Mouse (Mus musculus) limb, embryonic 14.5 days (tissue): Measurements from ENCODE around the gene Adamts14. TPM values are rescaled to one million over a fixed set of nuclear protein-coding genes. Genes with fewer than 3 reads are reported as not detected.

Source experiments
- ATAC-seq: fragments of 200-750 bp; cut with Nextera tagmentation; 2 replicates; pipeline ENCODE4 v1.8.0; 2017; ENCODE audit warnings: low read depth, moderate number of reproducible peaks, moderate TSS enrichment; ENCODE audit not compliant: low FRiP score
- DNase-seq: peaks from one replicate; pipeline ENCODE4 v3.0.0-alpha.2; 2015; ENCODE audit warnings: low spot score
- H3K27ac ChIP-seq: fragments of 300-500 bp; sonication (generic); replicated peaks from 2 replicates; pipeline ENCODE4 v1.5.1; 2014; ENCODE audit warnings: low read depth, mild to moderate bottlenecking, low read length, moderate library complexity, mixed read lengths
- H3K27me3 ChIP-seq: fragments of 300-500 bp; sonication (generic); 2 replicates; pipeline ENCODE4 v1.6.1; 2014; ENCODE audit warnings: low read length, mixed read lengths; ENCODE audit not compliant: control insufficient read depth, insufficient read depth
- H3K36me3 ChIP-seq: fragments of 300-500 bp; sonication (generic); 2 replicates; pipeline ENCODE4 v1.6.1; 2014; ENCODE audit warnings: mild to moderate bottlenecking, low read length, moderate library complexity, mixed read lengths; ENCODE audit not compliant: control insufficient read depth, insufficient read depth
- H3K4me1 ChIP-seq: fragments of 300-500 bp; sonication (generic); 2 replicates; pipeline ENCODE4 v1.6.1; 2014; ENCODE audit warnings: antibody characterized with exemption, low read length, mixed read lengths; ENCODE audit not compliant: control insufficient read depth, insufficient read depth
- H3K4me2 ChIP-seq: fragments of 300-500 bp; sonication (generic); replicated peaks from 2 replicates; pipeline ENCODE4 v1.6.1; 2014; ENCODE audit warnings: low read depth, mild to moderate bottlenecking, low read length, moderate library complexity; ENCODE audit not compliant: severe bottlenecking
- H3K4me3 ChIP-seq: fragments of 300-500 bp; sonication (generic); replicated peaks from 2 replicates; pipeline ENCODE4 v1.5.1; 2014; ENCODE audit warnings: low read length
- H3K9ac ChIP-seq: fragments of 300-500 bp; sonication (generic); 2 replicates; pipeline ENCODE4 v1.6.1; 2014; ENCODE audit warnings: mild to moderate bottlenecking, low read depth, low read length, moderate library complexity; ENCODE audit not compliant: severe bottlenecking
- H3K9me3 ChIP-seq: fragments of 300-500 bp; sonication (generic); 2 replicates; pipeline ENCODE4 v1.6.1; 2016; ENCODE audit warnings: low read length; ENCODE audit not compliant: control insufficient read depth
- POLR2A ChIP-seq: fragments of 200-500 bp; IDR thresholded peaks from 2 replicates; pipeline ENCODE4 v1.8.0; 2012; ENCODE audit warnings: inconsistent platforms, mild to moderate bottlenecking, moderate library complexity, borderline replicate concordance; ENCODE audit not compliant: insufficient read depth, insufficient read length; ENCODE audit errors: extremely low read depth
- WGBS: fragments of 180-500 bp; shearing (Covaris S2); extraction: QIAGEN DNeasy Blood & Tissue Kit; methylation state at CpG from one replicate; pipeline ENCODE4 v1.1.7; 2014; 5-methylcytosine and 5-hydroxymethylcytosine counted together
- polyA plus RNA-seq, 2 experiments: library from polyadenylated mRNA; depleted of rRNA in 1 of 2; stranded (reverse) in 1 of 2; unstranded in 1 of 2; fragments of >200 nt; fragmentation: Nextera tagmentation in 1 of 2; extraction: Ambion mirVana in 1 of 2; gene quantifications; 2 replicates each; pipeline versions ENCODE4 v1.2.1 to v1.2.3; 2012 to 2014

Gene Adamts14
- polyA plus RNA-seq, 2 experiments = 5.1 to 11.1 TPM

- Histone ChIP-seq H3K36me3 (no peaks in the 10 kb centered on the region), H3K9ac (no peak overlapping the region), H3K27me3 (no peaks in the 10 kb centered on the region), H3K27ac (no peak overlapping the region), H3K9me3 (no peaks in the 10 kb centered on the region), H3K4me1 (no peaks in the 10 kb centered on the region), H3K4me2 (no peak overlapping the region), H3K4me3 (no peak overlapping the region)
- TF ChIP-seq POLR2A = no peak
- ATAC-seq (no peak), DNase-seq (no peak)
Observed at GRCm38 (mm10) chr10:61152131-61152530, 121.1 kb downstream of the Adamts14 start.

GRCm38 (mm10) chr10:61150616-61151015 is 122.6 kb downstream of the Adamts14 start:
- peaks cover 1% of the 10 kb centered on the region; the same call in 1 of the 2 replicates for H3K4me1 ChIP-seq
- TF ChIP-seq POLR2A = no peak
- H3K4me2 ChIP-seq = no peak overlapping the region
- H3K9me3 ChIP-seq = no peaks in the 10 kb centered on the region
- ATAC-seq (no peak), DNase-seq (peak; percentile 83)
- 0 out of 2 replicates have a peak overlapping the region, but pooled peaks have one; percentile 3 for H3K27ac ChIP-seq
- H3K4me3 ChIP-seq = no peak overlapping the region
- no peak overlapping the region for H3K9ac ChIP-seq
- H3K36me3 ChIP-seq = no peaks in the 10 kb centered on the region
- 6% methylated on average over 6 of the region's 6 CpGs for WGBS
- no peaks in the 10 kb centered on the region for H3K27me3 ChIP-seq

- H3K27ac ChIP-seq = no peak overlapping the region
- DNase-seq (no peak), ATAC-seq (no peak)
- H3K4me3 ChIP-seq = no peak overlapping the region
- H3K9ac ChIP-seq = no peak overlapping the region
- no peaks in the 10 kb centered on the region for H3K27me3 ChIP-seq
- H3K36me3 ChIP-seq = no peaks in the 10 kb centered on the region
- H3K4me2 ChIP-seq = no peak overlapping the region
- no peak for TF ChIP-seq POLR2A
- H3K9me3 ChIP-seq = no peaks in the 10 kb centered on the region
- peaks cover 4% of the 10 kb centered on the region; the same call in 1 of the 2 replicates for H3K4me1 ChIP-seq
- WGBS = 82% methylated on average over 3 of the region's 3 CpGs
Observed at GRCm38 (mm10) chr10:61149476-61149875, 123.8 kb downstream of the Adamts14 start.

- Histone ChIP-seq H3K4me2 (peak within 1 kb of the TSS; percentile 87), H3K4me1 (peaks cover 4% of the 10 kb centered on the region; the same call in 1 of the 2 replicates), H3K27ac (peak within 1 kb of the TSS; percentile 92), H3K27me3 (no peaks in the 10 kb centered on the region), H3K4me3 (peak within 1 kb of the TSS; percentile 84), H3K9me3 (no peaks in the 10 kb centered on the region), H3K36me3 (no peaks in the 10 kb centered on the region), H3K9ac (peak within 1 kb of the TSS; percentile 85)
- 1% methylated on average over 74 of the region's 82 CpGs for WGBS
- TF ChIP-seq POLR2A = peak; percentile 90; the same call in 1 of the 2 replicates
- peak; percentile 89 for DNase-seq
- ATAC-seq = peak; percentile 89
Observed at GRCm38 (mm10) chr10:61147157-61148040, 125.8 kb downstream of the Adamts14 start, which contains the start of gene Sgpl1. TSS of gene Sgpl1 (minus strand) at chr10:61147703.

Other genes with a start within 250 kb of the Adamts14 start
- 7.7 and 9.3 TPM in 2 replicates for gene Pcbd1, start 184.1 kb downstream of the Adamts14 start, polyA plus RNA-seq (2012; rRNA removed)
- gene Pcbd1, start 184.1 kb downstream of the Adamts14 start, polyA plus RNA-seq (2014; fragmentation: Nextera tagmentation; extraction: Ambion mirVana) = 13.1 and 15.2 TPM in 2 replicates
- gene Sgpl1, start 125.7 kb downstream of the Adamts14 start, polyA plus RNA-seq (2012; rRNA removed) = 60.6 and 68.9 TPM in 2 replicates
- 81.0 and 94.1 TPM in 2 replicates for gene Sgpl1, start 125.7 kb downstream of the Adamts14 start, polyA plus RNA-seq (2014; fragmentation: Nextera tagmentation; extraction: Ambion mirVana)
- gene Tbata, start 101.5 kb downstream of the Adamts14 start, polyA plus RNA-seq (2012; rRNA removed) = 0.13 and 0.22 TPM in 2 replicates
- gene Tbata, start 101.5 kb downstream of the Adamts14 start, polyA plus RNA-seq (2014; fragmentation: Nextera tagmentation; extraction: Ambion mirVana) = 0.19 TPM in 1 of 2 replicates, not detected in the other
- 0.06 TPM in 1 of 2 replicates, not detected in the other for gene Prf1, start 24.4 kb upstream of the Adamts14 start, polyA plus RNA-seq (2012; rRNA removed)
- 0.12 TPM in 1 of 2 replicates, not detected in the other for gene Prf1, start 24.4 kb upstream of the Adamts14 start, polyA plus RNA-seq (2014; fragmentation: Nextera tagmentation; extraction: Ambion mirVana)
- gene Pald1, start 110.1 kb upstream of the Adamts14 start, polyA plus RNA-seq (2012; rRNA removed) = 24.9 and 28.2 TPM in 2 replicates
- 18.8 and 19.4 TPM in 2 replicates for gene Pald1, start 110.1 kb upstream of the Adamts14 start, polyA plus RNA-seq (2014; fragmentation: Nextera tagmentation; extraction: Ambion mirVana)
- gene Nodal, start 144.5 kb upstream of the Adamts14 start, polyA plus RNA-seq (2012; rRNA removed) = 0.10 and 0.16 TPM in 2 replicates
- gene Nodal, start 144.5 kb upstream of the Adamts14 start, polyA plus RNA-seq (2014; fragmentation: Nextera tagmentation; extraction: Ambion mirVana) = 0.19 TPM in 1 of 2 replicates, not detected in the other
- gene Eif4ebp2, start 179.2 kb upstream of the Adamts14 start, polyA plus RNA-seq (2012; rRNA removed) = 55.4 and 77.6 TPM in 2 replicates
- gene Eif4ebp2, start 179.2 kb upstream of the Adamts14 start, polyA plus RNA-seq (2014; fragmentation: Nextera tagmentation; extraction: Ambion mirVana) = 42.7 and 50.4 TPM in 2 replicates
- gene Lrrc20, start 202.4 kb upstream of the Adamts14 start, polyA plus RNA-seq (2012; rRNA removed) = 11.3 and 15.3 TPM in 2 replicates
- gene Lrrc20, start 202.4 kb upstream of the Adamts14 start, polyA plus RNA-seq (2014; fragmentation: Nextera tagmentation; extraction: Ambion mirVana) = 10.2 and 10.4 TPM in 2 replicates